Mouse (Mus musculus) heart, embryonic 11.5 days (tissue): ENCODE results near the gene Osbp2. TPM values are rescaled to one million over a fixed set of nuclear protein-coding genes. Genes with fewer than 3 reads are reported as not detected.

Source experiments
- ATAC-seq: fragments of 200-750 bp; cut with Nextera tagmentation; replicated peaks from 2 replicates; pipeline ENCODE4 v1.8.0; 2017; ENCODE audit warnings: moderate library complexity; ENCODE audit not compliant: insufficient number of reproducible peaks, low FRiP score, low TSS enrichment
- H3K27ac ChIP-seq: fragments of 300-500 bp; sonication (generic); 2 replicates; pipeline ENCODE4 v1.5.1; 2014; ENCODE audit warnings: mild to moderate bottlenecking, low read depth, low read length
- H3K27me3 ChIP-seq: fragments of 300-500 bp; sonication (generic); 2 replicates; pipeline ENCODE4 v1.6.1; 2014; ENCODE audit warnings: mild to moderate bottlenecking, low read length, mixed read lengths; ENCODE audit not compliant: control insufficient read depth, insufficient read depth
- H3K36me3 ChIP-seq: fragments of 300-500 bp; sonication (generic); 2 replicates; pipeline ENCODE4 v1.6.1; 2014; ENCODE audit warnings: mild to moderate bottlenecking, low read length, moderate library complexity, mixed read lengths; ENCODE audit not compliant: control insufficient read depth, insufficient read depth
- H3K4me1 ChIP-seq: fragments of 300-500 bp; sonication (generic); 2 replicates; pipeline ENCODE4 v1.6.1; 2014; ENCODE audit warnings: low read length; ENCODE audit not compliant: control insufficient read depth, insufficient read depth
- H3K4me2 ChIP-seq: fragments of 300-500 bp; sonication (generic); 2 replicates; pipeline ENCODE4 v1.6.1; 2014; ENCODE audit warnings: mild to moderate bottlenecking, moderate library complexity
- H3K4me3 ChIP-seq: fragments of 300-500 bp; sonication (generic); 2 replicates; pipeline ENCODE4 v1.5.1; 2014; ENCODE audit warnings: low read depth, low read length
- H3K9ac ChIP-seq: fragments of 300-500 bp; sonication (generic); 2 replicates; pipeline ENCODE4 v1.6.1; 2014; ENCODE audit warnings: mild to moderate bottlenecking, low read depth, low read length, moderate library complexity
- H3K9me3 ChIP-seq: fragments of 300-500 bp; sonication (generic); replicated peaks from 2 replicates; pipeline ENCODE4 v1.6.1; 2016; ENCODE audit warnings: low read length; ENCODE audit not compliant: control insufficient read depth
- WGBS: fragments of 180-500 bp; shearing (Covaris S2); extraction: QIAGEN DNeasy Blood & Tissue Kit; methylation state at CpG from one replicate; pipeline ENCODE4 v1.1.7; 2014; ENCODE audit not compliant: insufficient replicate concordance; 5-methylcytosine and 5-hydroxymethylcytosine counted together
- polyA plus RNA-seq: library from polyadenylated mRNA; unstranded; fragments of >200 nt; fragmentation: Nextera tagmentation; extraction: Ambion mirVana; gene quantifications from 2 replicates; pipeline ENCODE4 v1.2.1, GENCODE M21; 2014

Osbp2 gene
- polyA plus RNA-seq, 1 experiment from 2014 or later, result 0.13 TPM

DNA sequence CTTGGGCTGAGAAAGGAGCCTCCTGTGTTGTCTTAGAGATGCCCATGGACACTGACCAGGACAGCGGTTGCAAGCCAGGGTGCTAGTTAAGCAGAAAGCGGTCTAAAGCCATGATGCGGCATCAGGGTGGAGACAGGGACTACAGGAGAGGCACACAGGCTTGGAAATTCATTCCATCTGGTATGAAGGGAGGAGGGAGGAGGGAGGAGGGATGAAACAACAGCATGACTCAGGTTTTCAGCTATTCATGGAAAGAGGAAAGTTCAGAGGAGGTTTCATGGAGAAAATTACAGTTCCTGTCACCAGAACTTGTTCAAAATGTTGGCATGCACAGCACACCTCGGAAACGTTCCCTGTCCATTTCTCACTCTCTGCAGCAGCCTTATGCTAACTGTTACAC, 7.9 kb downstream of the Osbp2 start:
- H3K4me3 ChIP-seq, result no peak overlapping the region
- WGBS, result 82% methylated on average over 5 of the region's 5 CpGs
- no peaks in the 10 kb centered on the region for H3K4me1 ChIP-seq
- no peaks in the 10 kb centered on the region for H3K36me3 ChIP-seq
- no peaks in the 10 kb centered on the region for H3K9me3 ChIP-seq
- no peaks in the 10 kb centered on the region for H3K27me3 ChIP-seq
- H3K4me2 ChIP-seq, result no peak overlapping the region
- no peak overlapping the region for H3K27ac ChIP-seq
- ATAC-seq, result no peak
- no peak overlapping the region for H3K9ac ChIP-seq

DNA sequence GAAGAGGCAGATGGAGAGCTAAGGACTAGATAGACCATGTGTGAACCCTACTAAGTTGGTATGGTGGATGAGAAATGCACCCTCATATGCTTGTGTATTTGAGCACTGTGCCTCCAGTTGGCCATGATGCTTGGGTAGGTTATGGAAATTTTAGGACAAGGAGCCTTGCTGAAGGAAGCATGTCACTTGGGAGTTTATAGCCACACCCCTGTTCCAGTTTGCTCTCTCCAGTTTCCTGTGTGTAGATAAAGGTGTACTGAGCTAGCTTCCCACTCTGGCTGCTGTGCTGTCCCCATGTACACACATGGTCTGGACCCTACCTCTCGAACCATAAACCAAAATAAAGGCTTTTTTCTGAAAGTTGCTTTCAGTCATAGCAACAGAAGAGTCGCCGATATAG, 9.5 kb downstream of the Osbp2 start:
- H3K4me3 ChIP-seq, result no peak overlapping the region

DNA sequence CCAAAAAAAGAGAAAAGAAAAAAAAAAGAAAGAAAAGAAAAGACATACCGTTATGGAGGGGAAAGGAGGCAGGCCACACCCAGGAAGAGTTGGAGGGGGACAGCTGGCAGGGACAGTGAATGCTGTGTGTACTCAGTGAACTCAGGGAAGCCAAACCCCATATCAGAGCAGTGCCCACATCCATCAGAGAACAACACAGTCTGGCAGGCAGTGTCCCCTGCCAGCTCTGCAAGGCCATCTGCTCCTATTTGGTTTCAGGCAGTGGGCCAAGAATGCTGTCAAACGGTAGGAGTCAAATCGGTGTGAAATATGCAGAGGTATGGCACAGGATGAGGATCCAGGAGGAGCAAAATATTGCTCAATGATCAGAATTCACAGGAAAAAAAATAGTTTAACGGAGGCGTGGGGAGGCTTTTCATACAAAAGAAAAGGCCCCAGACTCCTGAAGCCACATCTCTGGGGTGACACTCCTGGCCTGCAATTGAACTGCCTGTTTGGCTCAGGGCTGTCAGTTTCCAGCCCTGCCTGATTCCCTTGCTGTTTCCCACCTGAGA, 10.1 kb downstream of the Osbp2 start:
- WGBS, result 75% methylated on average over 5 of the region's 5 CpGs
- no peak overlapping the region for H3K4me3 ChIP-seq
- no peak overlapping the region for H3K4me2 ChIP-seq
- ATAC-seq, result no peak
- H3K9me3 ChIP-seq, result no peaks in the 10 kb centered on the region
- H3K4me1 ChIP-seq, result no peaks in the 10 kb centered on the region
- no peaks in the 10 kb centered on the region for H3K36me3 ChIP-seq
- no peaks in the 10 kb centered on the region for H3K27me3 ChIP-seq
- no peak overlapping the region for H3K27ac ChIP-seq
- no peak overlapping the region for H3K9ac ChIP-seq

More for the DNA sequence above, 9.5 kb downstream of the Osbp2 start:
- H3K27me3 ChIP-seq, result no peaks in the 10 kb centered on the region
- WGBS, result 85% methylated on average over 3 of the region's 3 CpGs
- H3K4me1 ChIP-seq, result no peaks in the 10 kb centered on the region
- no peak for ATAC-seq
- H3K36me3 ChIP-seq, result no peaks in the 10 kb centered on the region
- no peak overlapping the region for H3K9ac ChIP-seq
- H3K9me3 ChIP-seq, result no peaks in the 10 kb centered on the region
- no peak overlapping the region for H3K4me2 ChIP-seq
- no peak overlapping the region for H3K27ac ChIP-seq

DNA sequence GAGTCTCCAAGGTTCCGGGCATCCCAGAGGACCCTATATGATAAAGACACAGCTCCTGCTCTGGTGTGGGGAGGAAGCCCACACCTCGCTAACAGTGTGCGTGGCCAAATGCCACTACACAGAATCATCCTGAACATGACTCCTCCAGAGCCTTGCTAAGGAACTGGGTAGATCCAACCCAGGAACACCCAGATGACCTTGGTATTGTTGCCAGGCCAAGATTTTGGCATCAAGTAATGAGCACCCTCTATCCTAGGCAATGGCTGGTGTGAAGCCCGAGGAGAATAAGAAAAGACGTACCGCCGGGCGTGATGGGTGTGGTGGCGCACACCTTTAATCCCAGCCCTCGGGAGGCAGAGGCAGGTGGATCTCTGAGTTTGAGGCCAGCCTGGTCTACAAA, 10.7 kb downstream of the Osbp2 start:
- no peak overlapping the region for H3K27ac ChIP-seq
- WGBS, result 92% methylated on average over 10 of the region's 10 CpGs
- H3K4me3 ChIP-seq, result no peak overlapping the region
- H3K9me3 ChIP-seq, result no peaks in the 10 kb centered on the region
- no peak overlapping the region for H3K9ac ChIP-seq
- H3K36me3 ChIP-seq, result no peaks in the 10 kb centered on the region
- H3K27me3 ChIP-seq, result no peaks in the 10 kb centered on the region
- no peak for ATAC-seq
- 0 out of 2 replicates have a peak, but pooled peaks cover 2% of the 10 kb centered on the region for H3K4me1 ChIP-seq
- no peak overlapping the region for H3K4me2 ChIP-seq

DNA sequence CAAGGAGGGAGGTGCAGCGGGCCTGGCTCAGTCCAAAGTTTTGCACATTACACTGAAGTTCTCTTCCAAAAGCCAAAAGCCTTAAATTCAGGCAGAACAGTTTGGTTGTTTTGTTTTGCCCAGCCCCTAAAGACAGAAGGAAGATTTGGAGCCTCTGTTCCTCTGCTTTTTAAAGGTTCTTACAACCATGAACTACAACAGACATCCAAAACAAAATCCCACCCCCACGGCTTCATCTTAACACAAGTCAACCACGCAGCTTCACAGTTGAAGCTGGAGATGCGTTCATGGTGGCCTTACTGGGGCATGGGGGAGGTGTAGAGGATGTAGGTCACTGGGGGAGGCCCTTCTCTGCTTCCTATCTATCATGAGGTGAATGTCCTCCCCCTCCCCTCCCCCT, 11.8 kb downstream of the Osbp2 start:
- 77% methylated on average over 4 of the region's 4 CpGs for WGBS
- ATAC-seq, result no peak

GRCm38 (mm10) chr11:3850746-3851277, 12.9 kb downstream of the Osbp2 start:
- Histone ChIP-seq H3K36me3 (no peaks in the 10 kb centered on the region), H3K9ac (no peak overlapping the region), H3K27ac (no peak overlapping the region), H3K4me2 (no peak overlapping the region), H3K9me3 (no peaks in the 10 kb centered on the region), H3K4me1 (0 out of 2 replicates have a peak, but pooled peaks cover 2% of the 10 kb centered on the region), H3K4me3 (no peak overlapping the region), H3K27me3 (no peaks in the 10 kb centered on the region)
- WGBS, result 55% methylated on average over 5 of the region's 5 CpGs
- ATAC-seq, result no peak

More for the DNA sequence above, 11.8 kb downstream of the Osbp2 start:
- Histone ChIP-seq H3K4me3 (no peak overlapping the region), H3K9ac (no peak overlapping the region), H3K27me3 (no peaks in the 10 kb centered on the region), H3K27ac (no peak overlapping the region), H3K4me1 (0 out of 2 replicates have a peak, but pooled peaks cover 2% of the 10 kb centered on the region), H3K4me2 (no peak overlapping the region), H3K9me3 (no peaks in the 10 kb centered on the region), H3K36me3 (no peaks in the 10 kb centered on the region)

GRCm38 (mm10) chr11:3850315-3850614, 13.4 kb downstream of the Osbp2 start:
- no peaks in the 10 kb centered on the region for H3K36me3 ChIP-seq
- 0 out of 2 replicates have a peak, but pooled peaks cover 2% of the 10 kb centered on the region for H3K4me1 ChIP-seq
- ATAC-seq, result no peak
- no peaks in the 10 kb centered on the region for H3K27me3 ChIP-seq
- H3K4me3 ChIP-seq, result no peak overlapping the region
- no peaks in the 10 kb centered on the region for H3K9me3 ChIP-seq
- H3K27ac ChIP-seq, result no peak overlapping the region
- no peak overlapping the region for H3K9ac ChIP-seq
- WGBS, result 73% methylated on average over 2 of the region's 2 CpGs
- no peak overlapping the region for H3K4me2 ChIP-seq

GRCm38 (mm10) chr11:3849469-3850314, 14.0 kb downstream of the Osbp2 start:
- Histone ChIP-seq H3K4me1 (0 out of 2 replicates have a peak, but pooled peaks cover 3% of the 10 kb centered on the region), H3K27ac (no peak overlapping the region), H3K4me3 (no peak overlapping the region), H3K9me3 (no peaks in the 10 kb centered on the region), H3K4me2 (no peak overlapping the region), H3K36me3 (no peaks in the 10 kb centered on the region), H3K9ac (no peak overlapping the region), H3K27me3 (no peaks in the 10 kb centered on the region)
- no peak for ATAC-seq
- WGBS, result 81% methylated on average over 15 of the region's 15 CpGs
